12 mouse cellular contexts compared by ENCODE assay signal in genomic region chr2:35272881-35273280, GRCm38 (mm10). TPM values are rescaled to one million over a fixed set of nuclear protein-coding genes. Genes with fewer than 3 reads are reported as not detected.
A peak's percentile ranks its signal among the peaks of the same experiment; 100 is the strongest.
DNase-seq lines count a peak whose midpoint lies in the region; ATAC-seq and TF ChIP-seq lines count a peak whose summit lies in the region.
"Had no signal": no experiment of that assay in that cellular context is flagged by ENCODE, and none has a peak within 500 bp of the region (broad histone marks: within the 10 kb centered on the region; RNA-seq: fewer than 3 reads in every experiment).

No protein-coding gene starts in this region.

- H3K4me1 ChIP-seq in heart, adult 2 months (ENCODE audit: control insufficient read depth, insufficient read depth, low read length), result peaks cover 33% of the 10 kb centered on the region
- peaks cover 97% of the 10 kb centered on the region for H3K4me1 ChIP-seq in embryonic facial prominence, embryonic 15.5 days
- peaks cover 50% of the 10 kb centered on the region for H3K4me1 ChIP-seq in stomach, embryonic 15.5 days
- H3K4me1 ChIP-seq in forebrain, embryonic 11.5 days (replicated peaks; ENCODE audit: control insufficient read depth, insufficient read depth, low read length), result peaks cover 2% of the 10 kb centered on the region; the same call in 1 of the 2 replicates

- peaks cover 4% of the 10 kb centered on the region; the same call in 1 of the 2 replicates for H3K36me3 ChIP-seq in heart, adult 2 months (ENCODE audit: control insufficient read depth, insufficient read depth, low read length)
- H3K36me3 ChIP-seq in embryonic facial prominence, embryonic 15.5 days, result no peaks in the 10 kb centered on the region
- no peaks in the 10 kb centered on the region for H3K36me3 ChIP-seq in stomach, embryonic 15.5 days
- H3K36me3 ChIP-seq in forebrain, embryonic 11.5 days (ENCODE audit: control insufficient read depth, insufficient read depth, low read length), result no peaks in the 10 kb centered on the region
- H3K36me3 ChIP-seq: neural tube, embryonic 15.5 days had no signal

- H3K9ac ChIP-seq in heart, adult 2 months (ENCODE audit: low read depth, low read length), result no peak overlapping the region
- H3K9ac ChIP-seq in embryonic facial prominence, embryonic 15.5 days, result 0 out of 2 replicates have a peak overlapping the region, but pooled peaks have one; percentile 5
- no peak overlapping the region for H3K9ac ChIP-seq in stomach, embryonic 15.5 days
- no peak overlapping the region for H3K9ac ChIP-seq in forebrain, embryonic 11.5 days (ENCODE audit: low read length)
- H3K9ac ChIP-seq: neural tube, embryonic 15.5 days had no signal

- intact Hi-C loops in heart, adult 2 months (cut with DNase I), result no loop called here
- intact Hi-C loops in heart, postnatal 25 days (cut with DNase I), result no loop called here
- intact Hi-C loops in left cerebral cortex, adult 2 months (cut with DNase I), result no loop called here
- intact Hi-C loops in left cerebral cortex, postnatal 4 days (cut with DNase I), result no loop called here

- no peak for DNase-seq in heart, adult 2 months
- DNase-seq in heart, postnatal 25 days (ENCODE audit: low spot score), result no peak
- no peak for DNase-seq in left cerebral cortex, adult 2 months (ENCODE audit: extremely low spot score in 1 of 2, low spot score in 2 of 2)
- DNase-seq in left cerebral cortex, postnatal 4 days, result no peak
- DNase-seq in right cerebral cortex, postnatal 10 days (ENCODE audit: low spot score in 2 of 2), result no peak
- no peak for DNase-seq in forebrain, embryonic 11.5 days (ENCODE audit: low spot score)
- DNase-seq: adrenal gland, postnatal 25 days; cerebellum, adult 9-10 months had no signal

- TF ChIP-seq CTCF in heart, adult 2 months (IDR thresholded peaks at IDR 0.05), result no peak
- no peak for TF ChIP-seq CTCF in left cerebral cortex, adult 2 months (IDR thresholded peaks at IDR 0.05)

- 79% methylated on average over 6 of the region's 6 CpGs for WGBS in heart, adult 2 months
- WGBS in embryonic facial prominence, embryonic 15.5 days, result 70% methylated on average over 6 of the region's 6 CpGs
- WGBS in stomach, embryonic 15.5 days, result 84% methylated on average over 6 of the region's 6 CpGs
- WGBS in forebrain, embryonic 11.5 days, result 84% methylated on average over 6 of the region's 6 CpGs

- no peaks in the 10 kb centered on the region for H3K27me3 ChIP-seq in heart, adult 2 months (ENCODE audit: control insufficient read depth, insufficient read depth, low read length)
- H3K27me3 ChIP-seq in embryonic facial prominence, embryonic 15.5 days, result no peaks in the 10 kb centered on the region
- H3K27me3 ChIP-seq in stomach, embryonic 15.5 days (replicated peaks), result no peaks in the 10 kb centered on the region
- H3K27me3 ChIP-seq in forebrain, embryonic 11.5 days (ENCODE audit: control insufficient read depth, insufficient read depth, low read length), result no peaks in the 10 kb centered on the region
- H3K27me3 ChIP-seq: neural tube, embryonic 15.5 days had no signal

- H3K9me3 ChIP-seq in embryonic facial prominence, embryonic 15.5 days (replicated peaks), result no peaks in the 10 kb centered on the region
- H3K9me3 ChIP-seq in stomach, embryonic 15.5 days, result no peaks in the 10 kb centered on the region
- no peaks in the 10 kb centered on the region for H3K9me3 ChIP-seq in forebrain, embryonic 11.5 days (ENCODE audit: control insufficient read depth, low read length)
- H3K9me3 ChIP-seq: neural tube, embryonic 15.5 days had no signal

- no peak overlapping the region for H3K4me3 ChIP-seq in heart, adult 2 months
- H3K4me3 ChIP-seq in left cerebral cortex, adult 2 months, result no peak overlapping the region
- H3K4me3 ChIP-seq in embryonic facial prominence, embryonic 15.5 days (replicated peaks), result no peak overlapping the region
- H3K4me3 ChIP-seq in stomach, embryonic 15.5 days (replicated peaks), result no peak overlapping the region
- H3K4me3 ChIP-seq in forebrain, embryonic 11.5 days (ENCODE audit: low read depth, low read length), result no peak overlapping the region
- H3K4me3 ChIP-seq: neural tube, embryonic 15.5 days had no signal

- H3K79me2 ChIP-seq in heart, adult 2 months (replicated peaks; ENCODE audit: control insufficient read depth, insufficient read depth, low read length), result no peaks in the 10 kb centered on the region

- no peak for TF ChIP-seq EP300 in heart, adult 2 months (IDR thresholded peaks at IDR 0.05; ENCODE audit: insufficient read depth, low read depth, low read length)

- TF ChIP-seq POLR2A in heart, adult 2 months (IDR thresholded peaks at IDR 0.05; ENCODE audit: insufficient read depth, low read depth, low read length), result no peak

- ATAC-seq in embryonic facial prominence, embryonic 15.5 days (ENCODE audit: insufficient number of reproducible peaks, low FRiP score, low TSS enrichment, low read depth), result no peak
- no peak for ATAC-seq in stomach, embryonic 15.5 days (ENCODE audit: insufficient read depth, low FRiP score, low read depth)
- no peak for ATAC-seq in forebrain, embryonic 11.5 days (replicated peaks; ENCODE audit: low FRiP score)
- ATAC-seq: forebrain, embryonic 14.5 days had no signal

- H3K27ac ChIP-seq in heart, adult 2 months, result peak overlapping the region; percentile 64
- H3K27ac ChIP-seq in left cerebral cortex, adult 2 months, result peak overlapping the region; percentile 71
- peak overlapping the region; percentile 91 for H3K27ac ChIP-seq in embryonic facial prominence, embryonic 15.5 days (replicated peaks)
- peak overlapping the region; percentile 78 for H3K27ac ChIP-seq in stomach, embryonic 15.5 days
- H3K27ac ChIP-seq in forebrain, embryonic 11.5 days (ENCODE audit: low read depth, low read length), result no peak overlapping the region
- H3K27ac ChIP-seq: neural tube, embryonic 15.5 days had no signal

- no peak overlapping the region for H3K4me2 ChIP-seq in embryonic facial prominence, embryonic 15.5 days (replicated peaks)
- H3K4me2 ChIP-seq in stomach, embryonic 15.5 days, result no peak overlapping the region
- no peak overlapping the region for H3K4me2 ChIP-seq in forebrain, embryonic 11.5 days (ENCODE audit: low read depth, low read length, severe bottlenecking)
- H3K4me2 ChIP-seq: neural tube, embryonic 15.5 days had no signal

RNA-seq across cellular contexts. Expression of gene Gsn, which starts 16.7 kb away (rescaled TPM):
- 1,000 to 10,000 TPM in 1 of 2 experiments, 100 to 1,000 TPM in 1; 878 to 1,097 TPM for total RNA-seq in heart, adult 2 months (2021)
- 1,373 and 1,759 TPM in 2 replicates for polyA plus RNA-seq in heart, adult 2 months (2012; rRNA removed)
- total RNA-seq in heart, postnatal 25 days (2021), result 100 to 1,000 TPM; 860 to 960 TPM
- total RNA-seq in left cerebral cortex, adult 2 months (2021), result 10 to 100 TPM; 37.6 to 38.2 TPM
- total RNA-seq in left cerebral cortex, postnatal 4 days (2021), result 10 to 100 TPM; 20.0 to 20.7 TPM
- polyA plus RNA-seq in embryonic facial prominence, embryonic 15.5 days (2015; fragmentation: Nextera tagmentation; extraction: Ambion mirVana), result 327 and 340 TPM in 2 replicates
- polyA plus RNA-seq in stomach, embryonic 15.5 days (2015; fragmentation: Nextera tagmentation; extraction: Ambion mirVana), result 233 and 253 TPM in 2 replicates
- 28.0 and 33.4 TPM in 2 replicates for polyA plus RNA-seq in forebrain, embryonic 11.5 days (2014; fragmentation: Nextera tagmentation; extraction: Ambion mirVana)

Comparison
In these comparisons a context has a peak if more than half of its experiments do, and no peak if none do; other contexts are left out.
1. RNA of gene Gsn, which starts 16.7 kb away (total RNA-seq): 878 to 1,097 TPM in heart, adult 2 months and 860 to 960 TPM in heart, postnatal 25 days; 37.6 to 38.2 TPM in left cerebral cortex, adult 2 months and 20.0 to 20.7 TPM in left cerebral cortex, postnatal 4 days; every median in the first group is over 10 times any median in the second.